Mouse (Mus musculus): ENCODE measurements around the gene Hist1h3d. TPM values are rescaled to one million over a fixed set of nuclear protein-coding genes. Genes with fewer than 3 reads are reported as not detected.
"Not testable (repeated sequence)": the region's sequence is repeated elsewhere in the genome, so short reads cannot be mapped to it uniquely, and the experiment has no call there.

The Hist1h3d gene
- polyA plus RNA-seq, 1 experiment from 2014 or later = 2.2 TPM

GRCm38 (mm10) chr13:23610393-23610792 lies 34.8 kb downstream of the Hist1h3d start:
- Histone ChIP-seq H3K9ac (replicated peaks; ENCODE audit: low read depth, low read length) (no peak overlapping the region), H3K4me1 (replicated peaks; ENCODE audit: control insufficient read depth, insufficient read depth, low read length) (no peaks in the 10 kb centered on the region), H3K36me3 (ENCODE audit: control insufficient read depth, insufficient read depth) (no peaks in the 10 kb centered on the region), H3K27ac (ENCODE audit: low read length) (no peak overlapping the region), H3K4me3 (replicated peaks; ENCODE audit: low read length) (no peak overlapping the region), H3K27me3 (replicated peaks; ENCODE audit: control insufficient read depth, insufficient read depth, low read length) (no peaks in the 10 kb centered on the region), H3K9me3 (ENCODE audit: control insufficient read depth, low read length) (no peaks in the 10 kb centered on the region), H3K4me2 (ENCODE audit: low read length) (no peak overlapping the region)
- ATAC-seq = no peak
- WGBS = 76% methylated on average over 2 of the region's 2 CpGs

- no peaks in the 10 kb centered on the region for H3K9me3 ChIP-seq (ENCODE audit: control insufficient read depth, low read length)
These were observed 36.1 kb downstream of the Hist1h3d start for GRCm38 (mm10) chr13:23611638-23612037.

GRCm38 (mm10) chr13:23620056-23620732 lies 44.6 kb downstream of the Hist1h3d start:
- Histone ChIP-seq H3K9ac (replicated peaks; ENCODE audit: low read depth, low read length) (peak overlapping the region; percentile 63), H3K36me3 (ENCODE audit: control insufficient read depth, insufficient read depth) (no peaks in the 10 kb centered on the region), H3K27ac (ENCODE audit: low read length) (peak overlapping the region; percentile 98), H3K27me3 (replicated peaks; ENCODE audit: control insufficient read depth, insufficient read depth, low read length) (no peaks in the 10 kb centered on the region), H3K9me3 (ENCODE audit: control insufficient read depth, low read length) (no peaks in the 10 kb centered on the region), H3K4me1 (replicated peaks; ENCODE audit: control insufficient read depth, insufficient read depth, low read length) (peaks cover 11% of the 10 kb centered on the region), H3K4me2 (ENCODE audit: low read length) (peak overlapping the region; percentile 97), H3K4me3 (replicated peaks; ENCODE audit: low read length) (peak overlapping the region; percentile 69)
- ATAC-seq = no peak
- 39% methylated on average over 12 of the region's 12 CpGs for WGBS

More at GRCm38 (mm10) chr13:23611638-23612037, 36.1 kb downstream of the Hist1h3d start:
- no peak for ATAC-seq
- 90% methylated on average over 3 of the region's 3 CpGs for WGBS
- H3K27ac ChIP-seq (ENCODE audit: low read length) = no peak overlapping the region
- no peaks in the 10 kb centered on the region for H3K27me3 ChIP-seq (replicated peaks; ENCODE audit: control insufficient read depth, insufficient read depth, low read length)
- H3K4me2 ChIP-seq (ENCODE audit: low read length) = no peak overlapping the region
- no peak overlapping the region for H3K9ac ChIP-seq (replicated peaks; ENCODE audit: low read depth, low read length)
- no peaks in the 10 kb centered on the region for H3K4me1 ChIP-seq (replicated peaks; ENCODE audit: control insufficient read depth, insufficient read depth, low read length)
- no peak overlapping the region for H3K4me3 ChIP-seq (replicated peaks; ENCODE audit: low read length)
- H3K36me3 ChIP-seq (ENCODE audit: control insufficient read depth, insufficient read depth) = no peaks in the 10 kb centered on the region

- H3K4me1 ChIP-seq (replicated peaks; ENCODE audit: control insufficient read depth, insufficient read depth, low read length) = peaks cover 11% of the 10 kb centered on the region
- peak within 1 kb of the TSS; percentile 97 for H3K4me2 ChIP-seq (ENCODE audit: low read length)
- no peaks in the 10 kb centered on the region for H3K9me3 ChIP-seq (ENCODE audit: control insufficient read depth, low read length)
- H3K36me3 ChIP-seq (ENCODE audit: control insufficient read depth, insufficient read depth) = no peaks in the 10 kb centered on the region
- peak within 1 kb of the TSS; percentile 98 for H3K27ac ChIP-seq (ENCODE audit: low read length)
- peak within 1 kb of the TSS; percentile 69 for H3K4me3 ChIP-seq (replicated peaks; ENCODE audit: low read length)
- H3K27me3 ChIP-seq (replicated peaks; ENCODE audit: control insufficient read depth, insufficient read depth, low read length) = no peaks in the 10 kb centered on the region
- H3K9ac ChIP-seq (replicated peaks; ENCODE audit: low read depth, low read length) = peak within 1 kb of the TSS; percentile 71
- ATAC-seq = peak; percentile 89
- under 1% methylated on average over 27 of the region's 27 CpGs for WGBS
These were observed 45.4 kb downstream of the Hist1h3d start, which contains the start of gene Hist1h2be for GRCm38 (mm10) chr13:23620733-23621531. Hist1h2be (minus strand) TSS chr13:23621124.

- peak overlapping the region; percentile 98 for H3K27ac ChIP-seq (ENCODE audit: low read length)
- peaks cover 11% of the 10 kb centered on the region for H3K4me1 ChIP-seq (replicated peaks; ENCODE audit: control insufficient read depth, insufficient read depth, low read length)
- peak; percentile 89 for ATAC-seq
- under 1% methylated on average over 18 of the region's 18 CpGs for WGBS
- H3K4me2 ChIP-seq (ENCODE audit: low read length) = peak overlapping the region; percentile 97
- H3K36me3 ChIP-seq (ENCODE audit: control insufficient read depth, insufficient read depth) = no peaks in the 10 kb centered on the region
- peak overlapping the region; percentile 69 for H3K4me3 ChIP-seq (replicated peaks; ENCODE audit: low read length)
- no peaks in the 10 kb centered on the region for H3K9me3 ChIP-seq (ENCODE audit: control insufficient read depth, low read length)
- H3K9ac ChIP-seq (replicated peaks; ENCODE audit: low read depth, low read length) = peak overlapping the region; percentile 71
- no peaks in the 10 kb centered on the region for H3K27me3 ChIP-seq (replicated peaks; ENCODE audit: control insufficient read depth, insufficient read depth, low read length)
These were observed 46.1 kb downstream of the Hist1h3d start for GRCm38 (mm10) chr13:23621532-23622174.

- peak; percentile 87 for ATAC-seq
- H3K27ac ChIP-seq (ENCODE audit: low read length) = peak within 1 kb of the TSS; percentile 98
- peak within 1 kb of the TSS; percentile 69 for H3K4me3 ChIP-seq (replicated peaks; ENCODE audit: low read length)
- peaks cover 11% of the 10 kb centered on the region for H3K4me1 ChIP-seq (replicated peaks; ENCODE audit: control insufficient read depth, insufficient read depth, low read length)
- not testable (repeated sequence) for H3K27me3 ChIP-seq (replicated peaks; ENCODE audit: control insufficient read depth, insufficient read depth, low read length); H3K9me3 ChIP-seq (ENCODE audit: control insufficient read depth, low read length); H3K36me3 ChIP-seq (ENCODE audit: control insufficient read depth, insufficient read depth)
- WGBS = under 1% methylated on average over 53 of the region's 53 CpGs
- H3K9ac ChIP-seq (replicated peaks; ENCODE audit: low read depth, low read length) = peak within 1 kb of the TSS; percentile 71
- H3K4me2 ChIP-seq (ENCODE audit: low read length) = peak within 1 kb of the TSS; percentile 97
These were observed 46.7 kb downstream of the Hist1h3d start, which contains the start of gene Hist1h1e for GRCm38 (mm10) chr13:23622175-23622671. Hist1h1e (minus strand) TSS chr13:23622558.

GRCm38 (mm10) chr13:23622861-23623450 lies 47.4 kb downstream of the Hist1h3d start:
- peak overlapping the region; percentile 71 for H3K9ac ChIP-seq (replicated peaks; ENCODE audit: low read depth, low read length)
- H3K27ac ChIP-seq (ENCODE audit: low read length) = peak overlapping the region; percentile 98
- no peaks in the 10 kb centered on the region for H3K9me3 ChIP-seq (ENCODE audit: control insufficient read depth, low read length)
- H3K36me3 ChIP-seq (ENCODE audit: control insufficient read depth, insufficient read depth) = no peaks in the 10 kb centered on the region
- H3K27me3 ChIP-seq (replicated peaks; ENCODE audit: control insufficient read depth, insufficient read depth, low read length) = no peaks in the 10 kb centered on the region
- 27% methylated on average over 7 of the region's 7 CpGs for WGBS
- peaks cover 11% of the 10 kb centered on the region for H3K4me1 ChIP-seq (replicated peaks; ENCODE audit: control insufficient read depth, insufficient read depth, low read length)
- H3K4me2 ChIP-seq (ENCODE audit: low read length) = peak overlapping the region; percentile 97
- no peak for ATAC-seq
- H3K4me3 ChIP-seq (replicated peaks; ENCODE audit: low read length) = peak overlapping the region; percentile 69
